Mouse (Mus musculus): ENCODE data around the gene Glb1. TPM values are rescaled to one million over a fixed set of nuclear protein-coding genes. Genes with fewer than 3 reads are reported as not detected.

Gene Glb1
- polyA plus RNA-seq, 1 experiment, result 59.5 TPM

- no peak overlapping the region for H3K4me3 ChIP-seq (ENCODE audit: control insufficient read depth, insufficient read depth, low read length)
- no peaks in the 10 kb centered on the region for H3K36me3 ChIP-seq (ENCODE audit: control insufficient read depth, insufficient read depth, low read length)
- TF ChIP-seq POLR2A (IDR thresholded peaks at IDR 0.05; ENCODE audit: control insufficient read depth, extremely low read depth, insufficient read depth, low read length, poor library complexity) (no peak), CTCF (IDR thresholded peaks at IDR 0.05; ENCODE audit: borderline replicate concordance, control insufficient read depth, extremely low read depth, insufficient read depth, low read length, poor library complexity) (0 out of 2 replicates have a peak, but pooled peaks have one; percentile 16)
- H3K4me1 ChIP-seq (replicated peaks; ENCODE audit: control insufficient read depth, insufficient read depth, low read length), result peaks cover 21% of the 10 kb centered on the region
- 30% methylated on average over 15 of the region's 15 CpGs for WGBS
- H3K27ac ChIP-seq (ENCODE audit: control insufficient read depth, insufficient read depth, low read length), result no peak overlapping the region
- DNase-seq, result peak; percentile 67
- no peaks in the 10 kb centered on the region for H3K27me3 ChIP-seq (ENCODE audit: control insufficient read depth, insufficient read depth, low read length)
These were observed 99.1 kb downstream of the Glb1 start for GRCm38 (mm10) chr9:114499783-114500515.

GRCm38 (mm10) chr9:114501111-114501510 lies 100.2 kb downstream of the Glb1 start:
- 71% methylated on average over 7 of the region's 7 CpGs for WGBS
- DNase-seq, result no peak
- Histone ChIP-seq H3K4me3 (ENCODE audit: control insufficient read depth, insufficient read depth, low read length) (no peak overlapping the region), H3K27ac (ENCODE audit: control insufficient read depth, insufficient read depth, low read length) (no peak overlapping the region), H3K4me1 (replicated peaks; ENCODE audit: control insufficient read depth, insufficient read depth, low read length) (peaks cover 15% of the 10 kb centered on the region), H3K27me3 (ENCODE audit: control insufficient read depth, insufficient read depth, low read length) (no peaks in the 10 kb centered on the region), H3K36me3 (ENCODE audit: control insufficient read depth, insufficient read depth, low read length) (no peaks in the 10 kb centered on the region)
- TF ChIP-seq CTCF (IDR thresholded peaks at IDR 0.05; ENCODE audit: borderline replicate concordance, control insufficient read depth, extremely low read depth, insufficient read depth, low read length, poor library complexity), result no peak
- no peak for TF ChIP-seq POLR2A (IDR thresholded peaks at IDR 0.05; ENCODE audit: control insufficient read depth, extremely low read depth, insufficient read depth, low read length, poor library complexity)

GRCm38 (mm10) chr9:114501913-114502312 lies 101.0 kb downstream of the Glb1 start:
- TF ChIP-seq CTCF (IDR thresholded peaks at IDR 0.05; ENCODE audit: borderline replicate concordance, control insufficient read depth, extremely low read depth, insufficient read depth, low read length, poor library complexity) (no peak), POLR2A (IDR thresholded peaks at IDR 0.05; ENCODE audit: control insufficient read depth, extremely low read depth, insufficient read depth, low read length, poor library complexity) (no peak)
- H3K27ac ChIP-seq (ENCODE audit: control insufficient read depth, insufficient read depth, low read length), result no peak overlapping the region
- 97% methylated on average over 11 of the region's 11 CpGs for WGBS
- no peak for DNase-seq
- H3K4me3 ChIP-seq (ENCODE audit: control insufficient read depth, insufficient read depth, low read length), result no peak overlapping the region
- no peaks in the 10 kb centered on the region for H3K36me3 ChIP-seq (ENCODE audit: control insufficient read depth, insufficient read depth, low read length)
- H3K4me1 ChIP-seq (replicated peaks; ENCODE audit: control insufficient read depth, insufficient read depth, low read length), result peaks cover 9% of the 10 kb centered on the region
- no peaks in the 10 kb centered on the region for H3K27me3 ChIP-seq (ENCODE audit: control insufficient read depth, insufficient read depth, low read length)

GRCm38 (mm10) chr9:114502711-114503427 lies 102.0 kb downstream of the Glb1 start:
- 83% methylated on average over 15 of the region's 15 CpGs for WGBS
- Histone ChIP-seq H3K27me3 (ENCODE audit: control insufficient read depth, insufficient read depth, low read length) (no peaks in the 10 kb centered on the region), H3K4me1 (replicated peaks; ENCODE audit: control insufficient read depth, insufficient read depth, low read length) (peaks cover 11% of the 10 kb centered on the region)

GRCm38 (mm10) chr9:114504816-114505215 lies 103.9 kb downstream of the Glb1 start, which contains the start of gene Ccr4:
Gene Ccr4 (minus strand): TSS chr9:114504916.
- no peak within 1 kb of the TSS for H3K4me3 ChIP-seq (ENCODE audit: control insufficient read depth, insufficient read depth, low read length)
- WGBS, result 94% methylated on average over 9 of the region's 9 CpGs

More at GRCm38 (mm10) chr9:114502711-114503427, 102.0 kb downstream of the Glb1 start:
- DNase-seq, result no peak
- H3K27ac ChIP-seq (ENCODE audit: control insufficient read depth, insufficient read depth, low read length), result no peak overlapping the region
- H3K36me3 ChIP-seq (ENCODE audit: control insufficient read depth, insufficient read depth, low read length), result no peaks in the 10 kb centered on the region
- H3K4me3 ChIP-seq (ENCODE audit: control insufficient read depth, insufficient read depth, low read length), result no peak overlapping the region
- TF ChIP-seq POLR2A (IDR thresholded peaks at IDR 0.05; ENCODE audit: control insufficient read depth, extremely low read depth, insufficient read depth, low read length, poor library complexity) (no peak), CTCF (IDR thresholded peaks at IDR 0.05; ENCODE audit: borderline replicate concordance, control insufficient read depth, extremely low read depth, insufficient read depth, low read length, poor library complexity) (no peak)

GRCm38 (mm10) chr9:114506564-114506963 lies 105.7 kb downstream of the Glb1 start:
- 30% methylated on average over 4 of the region's 4 CpGs for WGBS
- no peak for TF ChIP-seq CTCF (IDR thresholded peaks at IDR 0.05; ENCODE audit: borderline replicate concordance, control insufficient read depth, extremely low read depth, insufficient read depth, low read length, poor library complexity)
- TF ChIP-seq POLR2A (IDR thresholded peaks at IDR 0.05; ENCODE audit: control insufficient read depth, extremely low read depth, insufficient read depth, low read length, poor library complexity), result no peak
- Histone ChIP-seq H3K27ac (ENCODE audit: control insufficient read depth, insufficient read depth, low read length) (no peak overlapping the region), H3K36me3 (ENCODE audit: control insufficient read depth, insufficient read depth, low read length) (no peaks in the 10 kb centered on the region), H3K4me1 (replicated peaks; ENCODE audit: control insufficient read depth, insufficient read depth, low read length) (peaks cover 21% of the 10 kb centered on the region), H3K4me3 (ENCODE audit: control insufficient read depth, insufficient read depth, low read length) (no peak overlapping the region), H3K27me3 (ENCODE audit: control insufficient read depth, insufficient read depth, low read length) (no peaks in the 10 kb centered on the region)
- DNase-seq, result no peak

More at GRCm38 (mm10) chr9:114504816-114505215, 103.9 kb downstream of the Glb1 start, which contains the start of gene Ccr4:
- no peak for DNase-seq
- no peak within 1 kb of the TSS for H3K27ac ChIP-seq (ENCODE audit: control insufficient read depth, insufficient read depth, low read length)
- H3K27me3 ChIP-seq (ENCODE audit: control insufficient read depth, insufficient read depth, low read length), result no peaks in the 10 kb centered on the region
- peaks cover 11% of the 10 kb centered on the region for H3K4me1 ChIP-seq (replicated peaks; ENCODE audit: control insufficient read depth, insufficient read depth, low read length)
- H3K36me3 ChIP-seq (ENCODE audit: control insufficient read depth, insufficient read depth, low read length), result no peaks in the 10 kb centered on the region
- TF ChIP-seq CTCF (IDR thresholded peaks at IDR 0.05; ENCODE audit: borderline replicate concordance, control insufficient read depth, extremely low read depth, insufficient read depth, low read length, poor library complexity) (no peak), POLR2A (IDR thresholded peaks at IDR 0.05; ENCODE audit: control insufficient read depth, extremely low read depth, insufficient read depth, low read length, poor library complexity) (no peak)
